In genomic region chr7:123645521-123645920, GRCm38 (mm10) we compare ENCODE assay signal across 25 mouse cellular contexts.
"Had no signal": no experiment of that assay in that cellular context is flagged by ENCODE, and none has a peak within 500 bp of the region (broad histone marks: within the 10 kb centered on the region; RNA-seq: fewer than 3 reads in every experiment).

No protein-coding gene starts in this region.

- DNase-seq: gastrocnemius, adult 2 months; gastrocnemius, postnatal 10 days; gastrocnemius, postnatal 25 days; heart, adult 18-20 months; heart, postnatal 10 days; heart, postnatal 4 days; kidney, adult 2 months; kidney, postnatal 10 days; kidney, postnatal 4 days; left cerebral cortex, postnatal 4 days had no signal

- H3K4me1 ChIP-seq: heart, embryonic 10.5 days; heart, embryonic 12.5 days; hindbrain, embryonic 12.5 days; intestine, embryonic 15.5 days; limb, embryonic 13.5 days; limb, embryonic 15.5 days; liver, embryonic 12.5 days had no signal

- H3K4me2 ChIP-seq: heart, embryonic 12.5 days; hindbrain, embryonic 12.5 days; hindbrain, embryonic 14.5 days; intestine, embryonic 15.5 days; limb, embryonic 13.5 days; limb, embryonic 15.5 days; liver, embryonic 12.5 days had no signal

- H3K27ac ChIP-seq: gastrocnemius, adult 2 months; heart, embryonic 10.5 days; hindbrain, embryonic 10.5 days; hindbrain, embryonic 12.5 days; hindbrain, embryonic 14.5 days; intestine, embryonic 15.5 days; layer of hippocampus, adult 2 months; left cerebral cortex, adult 2 months; limb, embryonic 13.5 days; limb, embryonic 15.5 days; liver, embryonic 12.5 days; liver, embryonic 14.5 days had no signal

- H3K4me3 ChIP-seq: gastrocnemius, adult 2 months; heart, embryonic 10.5 days; heart, embryonic 12.5 days; hindbrain, embryonic 10.5 days; hindbrain, embryonic 12.5 days; intestine, embryonic 15.5 days; layer of hippocampus, adult 2 months; left cerebral cortex, adult 2 months; limb, embryonic 13.5 days; limb, embryonic 15.5 days; liver, embryonic 12.5 days had no signal

- H3K27me3 ChIP-seq: heart, embryonic 12.5 days; hindbrain, embryonic 12.5 days; intestine, embryonic 15.5 days; limb, embryonic 13.5 days; limb, embryonic 15.5 days; liver, embryonic 12.5 days had no signal

- ATAC-seq: hindbrain, embryonic 16.5 days; inflammation-experienced regulatory T-cells, adult 6 months; intestine, embryonic 15.5 days; intestine, postnatal 0 days; liver, embryonic 12.5 days had no signal

- H3K9me3 ChIP-seq: heart, embryonic 10.5 days; heart, embryonic 12.5 days; hindbrain, embryonic 10.5 days; hindbrain, embryonic 12.5 days; intestine, embryonic 15.5 days; limb, embryonic 13.5 days; limb, embryonic 15.5 days; liver, embryonic 12.5 days had no signal

- H3K36me3 ChIP-seq: heart, embryonic 10.5 days; heart, embryonic 12.5 days; hindbrain, embryonic 10.5 days; hindbrain, embryonic 12.5 days; intestine, embryonic 15.5 days; limb, embryonic 13.5 days; limb, embryonic 15.5 days; liver, embryonic 12.5 days had no signal

- H3K9ac ChIP-seq: heart, embryonic 12.5 days; hindbrain, embryonic 12.5 days; hindbrain, embryonic 14.5 days; intestine, embryonic 15.5 days; limb, embryonic 13.5 days; limb, embryonic 15.5 days; liver, embryonic 12.5 days; liver, embryonic 14.5 days had no signal
